Mouse (Mus musculus) cerebellum, adult 2 months (tissue): Measurements from ENCODE around the gene Slc35b2.

ENCODE experiments used
- CTCF ChIP-seq: fragments of 200-500 bp; IDR thresholded peaks from 2 replicates; pipeline ENCODE4 v1.5.1; 2011; ENCODE audit warnings: low read depth, mild to moderate bottlenecking, control low read depth, low read length, moderate library complexity, borderline replicate concordance; ENCODE audit not compliant: insufficient read depth
- POLR2A ChIP-seq: fragments of 200-500 bp; IDR thresholded peaks from 2 replicates; pipeline ENCODE4 v1.6.1; 2011; ENCODE audit warnings: low read length, control low read depth, borderline replicate concordance; ENCODE audit not compliant: insufficient read depth

DNA sequence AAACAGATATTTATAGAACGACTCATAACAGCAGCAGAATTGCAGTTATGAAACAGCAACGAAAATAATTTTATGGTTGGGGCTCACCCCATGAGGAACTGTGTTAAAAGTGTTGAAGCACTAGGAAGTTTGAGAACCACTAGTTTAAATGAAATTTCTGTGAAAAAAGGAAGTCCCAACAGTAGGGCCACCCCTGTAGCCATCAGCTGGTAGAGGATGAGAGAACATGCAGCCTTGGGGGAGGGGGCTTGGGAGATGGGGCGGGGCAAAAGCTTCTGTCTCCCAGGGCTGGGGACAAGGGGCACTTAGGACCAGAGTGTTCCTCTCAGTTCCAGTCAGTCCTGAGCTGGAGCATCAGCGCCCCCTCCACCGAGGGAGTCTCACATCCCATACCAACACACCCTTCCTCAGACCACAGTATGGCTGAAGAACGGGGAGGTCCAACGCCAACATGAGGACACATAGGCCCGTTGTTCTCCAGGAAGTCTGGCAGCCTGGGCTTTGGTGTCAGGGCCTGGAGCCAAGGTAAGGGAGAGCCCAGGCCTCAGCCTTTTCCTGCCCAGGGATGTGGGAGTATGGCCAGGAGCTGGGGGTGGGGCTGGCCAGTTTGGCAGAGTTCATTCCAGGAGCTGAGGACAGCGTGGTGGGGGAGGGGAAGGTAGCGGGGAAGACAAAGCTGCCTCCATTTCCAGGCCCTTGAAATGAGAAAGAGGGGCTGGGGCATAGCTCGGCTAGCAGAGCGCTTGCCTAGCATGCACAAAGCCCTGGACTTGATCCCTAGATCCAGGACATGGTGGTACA is 20.6 kb downstream of the Slc35b2 start:
- no peak for TF ChIP-seq CTCF
- TF ChIP-seq POLR2A, result no peak
